Mouse (Mus musculus) CH12.LX (cell line): ENCODE results near the gene Sgsm2.

Source experiments
- BHLHE40 ChIP-seq: IDR thresholded peaks from 2 replicates; pipeline ENCODE4 v1.6.1; 2011; ENCODE audit warnings: mild to moderate bottlenecking, low read depth, low read length, improper control_type of control experiment
- CTCF ChIP-seq, 2 experiments: IDR thresholded peaks in 1 of 2; conservative IDR thresholded peaks in 1 of 2; 2 replicates each; pipeline ENCODE4 v1.5.1; 2011 to 2012; ENCODE audit warnings: low read depth in 2 of 2, low read length in 2 of 2, improper control_type of control experiment in 1 of 2, inconsistent platforms in 1 of 2, mild to moderate bottlenecking in 1 of 2, moderate library complexity in 1 of 2
- EP300 ChIP-seq: IDR thresholded peaks from 2 replicates; pipeline ENCODE4 v1.6.1; 2011; ENCODE audit warnings: low read length, improper control_type of control experiment
- MAX ChIP-seq: IDR thresholded peaks from 2 replicates; pipeline ENCODE4 v1.6.1; 2011; ENCODE audit warnings: low read length, improper control_type of control experiment
- MAZ ChIP-seq: IDR thresholded peaks from 2 replicates; pipeline ENCODE4 v1.6.1; 2012; ENCODE audit warnings: low read depth, mild to moderate bottlenecking, inconsistent platforms, low read length, improper control_type of control experiment, moderate library complexity
- POLR2A ChIP-seq: IDR thresholded peaks from 2 replicates; pipeline ENCODE4 v1.6.1; 2011; ENCODE audit warnings: low read depth, mild to moderate bottlenecking, improper control_type of control experiment, low read length
- TBP ChIP-seq: conservative IDR thresholded peaks from 2 replicates; pipeline ENCODE4 v1.6.1; 2011; ENCODE audit warnings: low read depth, low read length, improper control_type of control experiment

DNA sequence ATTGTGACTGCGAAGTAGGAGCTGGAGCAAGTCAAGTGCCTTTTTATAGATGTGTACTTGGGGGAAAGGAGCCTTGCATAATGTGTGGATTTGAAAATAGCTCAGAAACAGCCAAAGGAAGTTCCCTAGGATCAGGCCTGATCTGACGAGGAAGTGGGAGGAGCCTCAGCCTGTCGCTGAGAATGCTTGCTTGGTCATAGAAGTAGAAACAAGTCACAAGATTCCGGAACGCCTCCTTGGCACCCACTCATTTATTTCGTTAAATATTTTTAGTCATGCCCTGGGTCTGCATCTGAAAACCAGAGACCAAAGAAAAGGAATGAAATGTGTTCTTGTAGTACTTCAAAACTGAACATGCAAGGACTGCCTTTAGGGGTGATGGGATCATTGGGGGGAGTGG, 57.9 kb downstream of the Sgsm2 start:
- no peak for TF ChIP-seq POLR2A
- TF ChIP-seq CTCF (conservative IDR thresholded peaks at IDR 0.05 in 1 of 2, IDR thresholded peaks at IDR 0.05 in 1 of 2; ENCODE audit: low read depth in 2 of 2, low read length in 2 of 2) = no peak
- TF ChIP-seq TBP = 0 out of 2 replicates have a peak, but pooled peaks have one; percentile 39
- TF ChIP-seq MAZ = no peak
- no peak for TF ChIP-seq BHLHE40
- TF ChIP-seq EP300 = peak; percentile 3; the same call in 1 of the 2 replicates
- TF ChIP-seq MAX = no peak
